Mouse (Mus musculus): Measurements from ENCODE around the gene Suco.

Gene Suco

DNA sequence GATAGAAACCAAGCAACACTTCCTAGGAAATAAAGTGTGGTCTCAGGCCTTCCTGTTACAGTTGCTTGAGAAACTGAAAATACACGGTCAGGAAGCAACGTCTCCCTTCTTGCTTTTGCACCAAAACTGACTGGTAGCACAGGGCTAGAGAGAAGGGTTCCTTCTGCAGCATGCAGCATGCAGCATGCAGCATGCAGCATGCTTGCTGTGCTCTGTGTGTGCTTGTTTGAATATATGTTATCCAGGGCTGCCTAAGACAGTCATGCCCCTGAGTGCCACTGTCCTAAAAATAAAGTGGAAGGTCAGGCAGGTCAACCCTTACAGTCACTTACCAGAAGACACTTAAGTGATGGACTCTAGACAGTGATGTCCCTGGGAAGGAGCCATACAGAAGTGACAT lies 17.6 kb upstream of the Suco start:
- no peak for DNase-seq

DNA sequence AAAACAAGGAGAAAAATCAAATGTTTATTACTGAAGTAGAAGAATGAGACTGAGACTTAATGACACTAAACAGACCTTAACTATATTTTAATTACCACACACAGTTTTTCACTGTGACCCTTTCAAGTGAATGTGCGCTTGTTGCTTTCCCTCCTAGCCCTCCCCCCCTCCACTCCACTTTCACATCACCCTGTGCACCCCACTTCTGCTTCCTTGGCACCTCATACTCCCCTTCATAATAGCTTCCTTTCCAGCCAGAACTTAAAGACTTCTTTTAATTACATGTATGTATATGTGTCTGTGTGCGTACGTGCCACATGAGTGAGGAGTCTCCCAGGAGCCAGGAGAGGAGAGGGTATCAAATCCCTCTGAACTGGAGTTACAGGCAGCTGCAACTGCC lies 12.3 kb upstream of the Suco start:
- no peak for DNase-seq

DNA sequence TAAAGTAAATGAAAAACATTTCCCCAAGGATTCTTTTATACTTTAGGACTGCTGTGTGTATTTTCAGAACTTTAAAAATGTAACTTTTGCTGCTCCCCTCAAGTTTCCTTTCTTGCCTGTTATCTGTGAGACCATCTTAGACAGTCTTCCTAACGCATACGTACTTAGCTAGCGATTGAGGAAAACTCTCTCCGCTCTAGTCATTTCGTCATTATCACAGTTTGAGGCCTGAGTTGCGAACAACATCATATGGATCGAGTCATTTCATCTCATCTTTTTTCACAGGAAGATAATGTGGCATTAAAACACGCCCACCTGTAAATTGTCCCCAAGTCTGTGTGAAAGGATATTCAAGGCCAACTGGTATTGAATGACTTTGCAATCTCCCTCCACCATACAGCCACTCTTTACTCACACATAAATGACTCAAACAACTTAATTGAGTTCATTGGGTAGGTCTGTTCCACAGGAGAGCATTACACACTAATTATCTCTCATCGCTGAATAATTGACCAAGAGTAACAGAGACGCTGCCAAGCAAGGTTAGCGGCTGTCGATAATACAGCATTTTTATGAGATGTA lies 11.3 kb upstream of the Suco start:
- no peak for DNase-seq

DNA sequence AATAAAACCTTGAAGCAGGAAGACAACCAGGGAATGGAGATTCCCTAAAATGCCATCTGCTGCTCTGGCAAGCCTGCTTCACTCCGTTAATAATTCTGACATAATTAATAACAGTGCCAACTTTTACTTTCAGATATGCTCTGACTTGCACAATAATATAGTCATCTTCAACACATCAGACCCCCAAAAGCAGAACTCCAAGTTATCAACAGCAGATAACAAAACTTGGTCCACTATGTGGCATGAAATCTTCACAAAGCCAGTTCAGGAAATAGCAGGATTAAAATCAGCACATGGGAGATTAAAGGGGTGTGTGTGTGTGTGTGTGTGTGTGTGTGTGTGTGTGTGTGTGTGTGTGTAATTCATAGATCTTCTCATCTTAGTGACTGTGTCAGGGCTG lies 9.3 kb upstream of the Suco start:
- DNase-seq: no peak

DNA sequence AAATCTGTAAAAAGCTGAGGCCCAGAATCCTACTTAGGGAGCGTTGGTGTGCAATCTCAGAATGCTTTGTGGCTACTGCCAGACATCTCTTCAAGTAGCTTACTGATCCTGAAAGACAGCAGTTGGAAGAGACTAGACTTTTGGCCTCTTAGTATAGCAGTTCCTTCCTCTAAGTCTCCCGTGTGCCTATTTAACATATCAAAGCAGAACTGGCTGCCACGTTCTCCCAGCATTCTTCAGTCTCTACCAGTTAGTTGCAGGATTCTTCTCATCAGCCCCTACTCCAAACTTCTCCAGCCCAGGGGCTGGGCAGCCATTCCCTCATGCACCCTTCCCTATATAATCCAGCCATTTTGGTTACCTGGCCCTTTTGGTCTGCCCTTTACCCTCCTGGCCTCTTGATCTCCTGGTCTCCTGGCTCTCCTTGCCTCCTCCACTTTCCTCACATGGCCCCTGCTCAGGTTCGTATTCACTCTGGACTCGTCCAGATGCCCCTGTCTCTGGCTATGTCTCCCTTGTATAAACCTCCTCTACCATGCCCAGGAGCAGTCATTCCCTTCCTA lies 1.2 kb upstream of the Suco start:
- DNase-seq: no peak

DNA sequence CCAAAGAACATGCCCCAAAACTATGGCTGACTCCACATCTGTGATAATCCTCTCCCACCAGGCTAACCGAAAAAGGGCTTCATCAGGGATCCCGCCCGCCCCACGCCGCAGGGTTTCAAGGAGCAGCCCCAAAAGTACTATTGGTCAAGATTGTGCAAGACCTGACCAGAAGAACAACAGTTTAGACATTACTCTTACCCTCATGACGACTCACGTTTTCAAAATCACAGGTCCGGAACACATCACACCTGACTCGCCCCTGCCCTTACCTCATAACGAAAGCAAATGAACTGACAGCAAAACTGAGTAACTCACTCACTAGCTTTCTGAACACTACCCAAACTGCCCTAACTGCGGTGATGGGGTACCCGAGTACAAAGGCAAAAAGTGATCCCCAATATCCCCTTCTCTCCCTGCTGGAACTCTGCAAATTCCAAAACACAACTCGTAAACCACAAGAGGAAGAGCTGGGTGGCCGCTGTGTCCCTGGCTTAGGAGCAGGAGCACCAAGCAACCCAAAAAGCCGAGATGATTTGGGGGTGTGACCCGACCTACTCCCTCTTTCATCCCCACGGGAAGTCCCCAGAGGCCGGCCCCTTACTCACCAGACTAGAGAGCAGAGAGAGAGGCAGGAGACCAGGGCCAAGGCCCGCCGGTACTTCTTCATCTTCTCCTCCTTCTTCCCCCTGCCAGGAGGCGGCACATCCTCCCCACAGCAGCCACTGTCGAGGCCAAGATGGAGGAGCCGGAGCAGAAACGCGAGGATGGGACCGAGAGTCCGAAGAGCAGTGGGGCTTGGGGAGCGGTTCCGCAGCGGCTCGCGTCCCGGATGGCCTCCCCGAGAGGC lies 553 bp downstream of the Suco start:
- DNase-seq: peak in 1 of 2 experiments; percentile 8

DNA sequence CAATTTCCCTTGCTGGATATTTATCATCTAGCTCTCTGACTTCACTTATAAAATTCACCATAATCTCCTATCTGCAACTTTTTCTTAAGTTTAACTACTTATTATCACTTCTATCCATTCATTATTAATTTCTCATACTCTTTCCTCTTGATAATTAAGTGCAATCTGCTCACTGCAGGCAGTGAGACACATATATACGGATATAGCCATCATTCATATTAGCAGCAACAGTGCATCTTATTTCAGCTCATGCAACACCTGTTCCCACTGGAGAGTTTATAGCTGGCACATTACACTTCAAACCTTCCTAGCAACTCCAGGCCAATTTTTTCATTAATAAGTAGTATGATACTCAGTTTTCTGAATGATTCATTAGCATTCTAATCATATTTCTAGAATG lies 7.1 kb downstream of the Suco start:
- no peak for DNase-seq

DNA sequence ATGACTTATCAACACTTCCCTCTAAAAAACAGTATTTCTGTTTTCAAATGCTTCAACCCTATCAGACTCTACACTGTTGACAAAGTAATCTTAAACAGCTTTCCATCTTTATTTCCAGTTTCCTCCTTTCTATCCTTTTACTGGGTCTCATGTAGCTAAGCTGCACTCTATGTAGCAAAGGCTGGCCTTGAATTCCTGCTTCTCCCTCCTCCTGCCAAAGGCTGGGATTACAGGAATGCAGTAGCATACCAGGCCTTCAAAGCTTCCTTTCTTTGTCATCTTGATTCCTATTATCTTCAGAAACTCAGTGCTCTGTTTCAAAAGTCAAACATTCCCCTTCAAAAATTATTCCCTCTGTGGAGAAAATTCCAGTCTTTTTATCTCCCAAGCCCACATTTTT lies 8.1 kb downstream of the Suco start:
- no peak for DNase-seq

DNA sequence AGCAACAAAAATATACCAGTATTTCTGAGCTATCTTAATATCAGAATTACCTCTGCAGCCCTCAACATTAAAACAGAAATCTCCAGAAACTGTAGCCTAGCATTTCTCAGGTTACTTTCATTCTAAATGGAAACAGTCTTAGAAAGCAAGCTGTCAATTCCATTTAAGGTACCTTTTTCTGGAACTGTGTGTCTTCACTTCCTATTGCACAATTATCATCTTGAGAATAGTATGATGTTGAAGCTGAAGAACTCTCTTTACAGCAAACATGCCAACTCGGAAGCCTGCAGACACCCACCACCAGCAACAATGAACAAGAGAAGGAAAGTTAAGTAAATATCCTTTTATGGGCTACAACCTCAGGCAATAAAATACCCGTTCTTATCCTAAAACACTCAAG lies 12.7 kb downstream of the Suco start:
- no peak for DNase-seq

DNA sequence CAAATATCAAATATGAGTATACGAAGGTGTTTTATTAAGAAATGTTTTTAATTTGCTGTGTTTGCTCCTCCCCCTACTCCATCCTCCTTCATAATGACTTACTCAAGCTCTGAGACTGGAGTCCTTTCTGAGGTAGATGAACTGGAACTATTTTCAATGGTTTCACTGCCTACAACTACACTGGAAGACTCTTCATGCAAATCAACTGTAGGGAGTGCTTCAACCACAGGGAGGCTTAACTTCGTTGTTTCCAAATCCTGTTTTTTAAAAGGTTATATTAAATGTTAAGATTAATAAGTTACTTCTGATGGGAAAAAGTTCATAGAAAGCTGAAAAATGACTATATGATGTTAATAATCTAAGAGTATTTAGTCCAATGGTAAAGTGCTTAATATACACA lies 17.2 kb downstream of the Suco start:
- DNase-seq: no peak

DNA sequence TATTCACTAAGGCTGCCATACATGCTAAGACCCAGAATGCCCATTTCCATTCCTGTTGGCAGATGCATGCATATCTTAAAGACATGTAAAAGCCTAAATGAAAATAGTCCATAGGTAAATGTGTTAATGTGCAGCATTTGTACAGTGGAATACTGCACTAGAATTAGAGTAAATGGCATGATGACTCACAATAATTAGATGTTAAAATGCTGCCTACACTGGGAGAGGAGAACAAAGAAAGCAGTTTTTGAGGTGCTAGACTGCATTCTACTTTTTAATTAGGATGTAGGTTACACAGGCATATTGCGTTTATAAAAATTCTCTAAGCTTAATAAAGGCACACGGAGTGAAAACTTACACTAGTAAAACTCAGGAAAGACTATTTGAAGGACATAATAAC lies 49.8 kb downstream of the Suco start:
- no peak for DNase-seq

DNA sequence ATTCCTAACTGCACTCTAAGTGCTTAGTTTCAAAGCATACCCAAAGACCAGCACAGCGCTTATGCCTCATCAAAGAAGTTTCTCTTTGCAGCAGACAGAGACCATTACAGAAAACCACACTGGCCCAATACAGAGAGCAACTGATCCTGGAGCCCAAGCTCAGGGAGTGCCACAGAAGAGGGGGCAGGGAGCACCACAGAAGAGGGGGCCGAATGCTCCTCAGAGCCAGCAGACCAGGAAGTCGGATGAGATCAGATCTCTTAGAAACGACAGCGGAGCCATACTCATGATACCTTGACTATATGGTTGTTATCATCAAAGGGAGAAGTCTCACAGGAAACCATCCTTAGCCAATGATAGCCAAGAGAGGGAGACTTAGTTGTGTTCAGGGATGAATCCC lies 67.1 kb downstream of the Suco start:
- no peak for DNase-seq

DNA sequence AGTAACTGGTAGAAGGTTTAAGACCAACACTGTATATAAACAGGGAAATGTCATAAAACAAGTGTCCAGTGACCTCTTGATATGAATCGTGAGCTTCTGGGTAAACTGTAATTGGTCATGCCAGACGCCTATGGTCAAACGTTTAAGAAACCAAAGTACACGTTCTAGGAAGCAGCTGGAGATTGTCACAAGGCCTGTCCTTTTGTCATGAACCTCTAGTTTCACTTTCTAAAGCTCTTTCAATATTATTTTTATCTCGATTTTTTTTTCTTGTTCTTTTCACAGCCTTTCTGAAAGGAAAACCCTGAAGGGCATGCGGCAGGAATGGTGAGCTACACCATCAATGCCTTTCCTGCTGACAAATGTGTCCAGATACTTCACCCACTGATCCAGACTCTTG lies 67.5 kb downstream of the Suco start:
- no peak for DNase-seq

DNA sequence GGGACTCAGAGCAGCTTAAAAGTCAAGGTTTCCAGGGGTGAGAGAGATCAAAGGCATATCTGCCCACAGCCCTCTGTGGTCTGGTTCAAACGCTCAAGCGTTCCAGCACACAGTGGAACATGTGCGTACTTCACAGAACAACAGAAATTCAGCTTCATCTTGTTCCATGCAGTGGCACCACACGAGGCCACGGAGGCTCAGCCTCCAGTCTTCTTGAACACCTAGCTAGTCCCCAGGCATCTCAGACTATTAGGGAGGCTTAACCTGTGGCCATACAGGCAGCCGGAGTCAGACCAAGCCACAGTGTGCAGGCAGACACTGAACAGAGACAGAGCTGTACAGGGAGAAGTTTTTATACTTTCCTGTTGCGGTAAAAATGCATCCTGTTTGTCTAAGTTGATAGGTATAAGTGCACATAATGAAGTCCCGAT lies 71.9 kb downstream of the Suco start:
- DNase-seq: no peak

DNA sequence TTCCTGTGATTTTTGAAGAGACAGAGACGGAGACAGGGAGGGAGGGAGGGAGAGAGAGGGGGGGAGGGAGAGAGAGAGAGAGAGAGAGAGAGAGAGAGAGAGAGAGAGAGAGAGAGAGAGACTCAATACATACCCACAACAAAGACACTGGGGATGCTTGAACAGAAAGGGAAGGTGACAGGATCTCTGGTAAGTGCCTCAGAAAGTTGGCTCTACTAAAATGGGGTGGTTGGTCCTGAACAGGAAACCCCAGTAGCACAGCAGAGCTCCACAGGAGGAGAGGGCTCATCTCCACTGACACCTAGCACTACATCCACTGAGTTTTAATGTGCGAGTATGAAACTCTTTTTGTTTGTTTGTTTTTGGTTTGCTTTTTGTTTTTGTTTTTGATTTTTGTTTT lies 75.2 kb downstream of the Suco start:
- no peak for DNase-seq

DNA sequence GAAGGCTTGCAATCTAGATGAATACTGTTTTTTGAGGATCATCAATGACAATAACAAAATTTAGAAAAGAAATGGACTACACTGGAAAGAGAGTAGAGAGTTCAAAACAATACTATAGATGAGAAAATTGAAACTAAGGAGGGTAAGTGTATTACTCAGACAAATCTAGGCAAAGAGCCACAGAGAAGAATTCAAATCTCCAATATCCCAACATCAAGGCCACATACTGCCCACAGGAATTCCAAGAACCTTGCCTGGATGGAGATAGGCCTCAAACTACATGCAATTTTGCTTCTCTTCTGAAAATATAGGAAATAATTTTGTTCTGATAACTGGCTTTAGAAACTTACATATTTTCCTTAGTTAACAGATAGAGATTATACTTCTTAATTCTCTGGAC lies 76.2 kb downstream of the Suco start:
- DNase-seq: no peak

DNA sequence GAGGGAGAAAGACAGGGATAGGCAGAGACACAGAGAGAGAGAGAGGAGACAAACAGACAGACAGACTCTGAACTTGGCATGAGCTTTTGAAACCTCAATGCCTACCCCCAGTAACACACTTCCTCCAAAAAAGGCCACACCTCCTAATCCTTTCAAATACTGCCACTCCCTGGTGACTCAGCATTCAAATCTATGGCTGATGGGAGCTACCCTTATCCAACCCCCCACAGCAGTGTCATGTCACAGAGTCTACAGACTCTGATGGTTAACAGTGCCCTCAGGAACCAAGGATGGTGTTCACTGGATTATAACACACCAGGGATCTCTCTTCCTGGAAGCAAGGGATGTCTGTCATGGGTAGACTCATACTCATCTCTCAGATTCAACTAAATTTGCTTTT lies 76.7 kb downstream of the Suco start:
- DNase-seq: no peak

DNA sequence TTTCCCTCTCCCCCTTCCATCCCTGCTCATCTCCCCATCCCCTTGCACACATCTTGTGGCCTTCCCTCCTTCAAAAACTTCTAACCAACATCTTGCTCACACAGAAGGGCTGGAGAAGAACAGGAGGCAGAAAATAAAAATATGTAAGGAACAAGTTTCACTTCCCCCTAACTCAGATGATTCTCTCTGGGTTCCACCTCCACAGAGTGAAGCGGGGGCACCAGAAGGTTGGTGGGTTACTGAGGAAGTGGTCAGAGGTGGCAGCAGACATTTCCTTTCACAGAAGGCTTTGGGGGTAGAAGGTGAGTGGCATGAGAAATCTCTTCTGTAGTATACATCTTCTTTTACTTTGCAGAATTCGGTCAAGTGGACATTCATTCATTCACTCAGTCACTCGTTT lies 77.6 kb downstream of the Suco start:
- no peak for DNase-seq

DNA sequence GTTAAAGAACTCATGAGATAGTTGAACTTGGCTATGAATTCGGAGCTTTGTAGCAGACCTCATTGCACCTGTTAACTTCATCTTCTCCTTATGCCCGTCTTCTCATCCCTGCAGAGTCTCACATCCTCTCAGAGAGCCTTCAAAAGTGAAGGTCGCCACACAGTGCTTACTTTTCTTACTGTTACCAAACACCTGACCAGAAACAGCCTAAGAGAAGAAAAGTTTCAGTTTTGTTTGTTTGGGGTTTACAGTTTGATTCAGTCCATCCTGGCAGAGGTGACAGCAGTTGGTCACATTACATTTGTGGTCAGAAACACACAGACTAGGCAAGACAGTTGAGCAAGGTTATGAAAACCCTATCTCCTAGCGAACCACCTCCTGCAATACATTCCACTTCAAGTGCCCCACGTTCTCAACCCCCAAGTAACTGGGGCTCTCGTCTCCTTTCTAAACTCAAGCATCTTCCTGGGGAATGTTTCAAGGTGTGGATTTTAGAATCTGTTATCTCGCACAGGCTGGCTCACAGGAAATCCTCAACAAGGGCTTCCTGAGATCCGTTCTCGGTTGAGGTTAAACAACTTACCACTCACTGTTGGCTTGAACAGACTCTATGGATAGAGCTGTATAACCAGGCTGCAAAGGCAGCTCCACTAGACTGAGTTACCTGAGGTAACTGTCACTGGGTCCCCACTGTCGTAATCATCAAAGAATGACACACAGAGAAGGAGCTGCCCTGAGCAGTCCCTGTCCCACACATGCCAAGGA lies 81.9 kb downstream of the Suco start:
- no peak for DNase-seq

DNA sequence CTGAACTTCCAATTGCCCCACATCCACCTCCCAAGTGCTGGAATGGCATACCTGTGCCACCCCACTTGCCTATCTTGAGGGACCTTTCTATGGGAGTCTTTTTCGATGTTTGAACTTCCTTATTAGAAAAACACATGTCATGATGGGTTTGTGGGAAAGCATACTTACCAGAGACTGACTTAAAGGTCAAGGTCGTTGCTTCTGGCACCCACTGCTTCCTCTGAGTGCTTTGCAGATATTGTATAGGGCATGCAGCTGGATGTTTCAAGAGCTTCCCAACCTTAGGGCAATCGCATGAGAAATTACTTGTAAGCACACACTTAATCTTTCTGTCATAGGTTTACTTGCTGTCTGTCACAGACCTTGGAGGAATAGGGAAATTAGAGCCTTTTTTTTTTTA lies 83.2 kb downstream of the Suco start:
- no peak for DNase-seq

DNA sequence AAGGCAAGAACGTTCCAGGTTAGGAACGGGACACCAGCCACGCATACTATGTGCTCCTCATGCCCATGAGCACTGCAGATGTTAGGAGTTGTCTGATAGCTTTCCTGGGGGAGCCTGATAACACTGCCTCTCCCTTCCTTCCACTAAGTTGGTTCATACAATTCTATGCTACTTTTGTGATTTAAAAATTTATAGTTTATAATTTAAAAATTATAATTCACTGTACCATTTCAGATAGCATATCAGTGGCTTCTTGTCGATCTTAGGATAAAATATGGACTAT lies 83.9 kb downstream of the Suco start:
- DNase-seq: no peak

DNA sequence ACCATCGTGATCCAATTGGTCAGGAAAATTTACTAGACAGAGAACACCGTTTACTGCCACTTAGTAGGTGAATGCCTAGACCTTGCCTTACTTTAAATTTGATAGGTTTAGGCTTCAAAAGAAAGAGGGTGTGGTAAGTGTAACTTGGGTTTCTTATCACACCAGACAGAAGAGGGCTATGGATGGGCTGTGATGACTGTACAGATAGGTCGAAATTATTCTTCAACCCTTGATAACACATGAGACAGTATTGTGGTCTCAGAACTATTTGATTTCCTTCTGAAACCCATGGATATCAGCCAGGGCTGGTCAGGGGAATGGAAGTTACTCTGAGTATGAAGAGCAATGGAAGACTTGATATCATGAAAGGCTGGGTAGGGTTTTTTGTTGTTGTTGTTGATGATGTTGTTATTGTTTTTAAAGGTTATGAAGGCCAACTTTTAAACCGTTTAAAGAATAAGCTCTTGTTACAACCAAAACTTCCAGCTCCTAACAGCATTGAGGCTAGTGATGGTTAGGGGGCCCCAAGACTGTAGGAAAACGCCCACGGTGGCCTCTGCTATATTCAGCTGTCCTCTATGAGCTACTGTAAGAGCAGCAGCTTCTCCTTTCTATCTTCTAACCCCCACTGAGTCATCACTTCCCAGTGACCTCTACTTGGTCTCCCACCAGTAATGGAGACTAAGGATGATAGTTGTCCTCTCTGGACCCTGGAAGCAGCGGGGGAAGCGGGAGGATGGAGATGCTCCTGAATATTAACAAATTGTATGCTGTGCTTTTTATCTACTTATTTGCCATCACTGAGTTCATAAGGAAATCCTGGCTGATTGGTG lies 84.4 kb downstream of the Suco start:
- DNase-seq: no peak

DNA sequence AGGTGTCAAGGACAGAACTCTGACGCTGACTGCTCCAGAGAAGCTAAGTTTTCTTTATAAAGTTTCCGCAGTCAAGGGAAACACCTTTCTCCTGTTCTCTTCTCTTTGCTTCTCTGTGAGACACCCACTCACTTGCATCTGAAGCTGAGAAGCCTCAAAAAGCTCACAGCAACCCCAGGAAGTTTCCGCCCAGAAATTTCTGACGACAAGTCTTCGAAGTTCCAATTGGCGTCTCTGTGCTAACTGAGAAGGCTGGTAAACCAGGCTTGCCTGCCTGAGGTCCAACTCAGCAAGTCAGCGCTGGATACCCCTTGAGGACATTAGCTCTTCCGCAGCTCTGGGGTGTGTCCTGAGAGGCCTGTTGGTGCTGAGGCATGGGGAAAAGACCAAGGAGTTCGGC lies 88.1 kb downstream of the Suco start, which contains the start of gene Fasl:
Gene Fasl, minus strand, starts transcription at position 157 of the 400 bp plus-strand sequence.
- no peak for DNase-seq

Measured in kidney, postnatal 4 days (tissue).